Mouse (Mus musculus): ENCODE data around the gene Hivep1.

GRCm38 (mm10) chr13:42182635-42183034, 130.8 kb downstream of the Hivep1 start:
- no peak for TF ChIP-seq CTCF (conservative IDR thresholded peaks at IDR 0.05; ENCODE audit: insufficient read depth, insufficient read length, low read depth, low read length)
- TF ChIP-seq POLR2A (IDR thresholded peaks at IDR 0.05; ENCODE audit: low read depth, low read length), result no peak

Measured in kidney, adult 2 months (tissue).